Mouse (Mus musculus): ENCODE data around the gene Prkca.

DNA sequence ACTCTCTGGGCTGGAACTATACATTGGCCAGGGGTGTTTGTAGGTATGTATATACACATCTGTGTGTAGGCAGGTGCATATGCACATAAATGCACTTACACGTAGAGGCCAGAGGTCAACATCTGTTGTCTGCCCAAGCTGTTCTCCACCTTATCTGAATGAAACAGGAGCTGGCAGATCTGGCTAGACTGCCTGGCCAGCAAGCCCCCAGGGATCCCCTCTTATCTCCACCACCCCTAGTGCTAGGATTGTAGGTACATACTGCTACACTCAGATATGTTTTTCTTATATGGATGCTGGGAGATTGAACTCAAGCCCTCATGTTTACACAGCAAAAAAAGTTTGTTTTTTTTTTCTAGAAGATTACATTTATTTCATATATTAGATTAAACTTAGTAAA is 79.9 kb downstream of the Prkca start:
- TF ChIP-seq CTCF (IDR thresholded peaks at IDR 0.05; ENCODE audit: control insufficient read depth, insufficient read depth, insufficient read length) (no peak), MAX (IDR thresholded peaks at IDR 0.05) (no peak), USF1 (IDR thresholded peaks at IDR 0.05; ENCODE audit: low read depth) (no peak), MYOG (IDR thresholded peaks at IDR 0.05; ENCODE audit: control insufficient read depth, extremely low read depth, insufficient read length) (no peak), MYOD1 (IDR thresholded peaks at IDR 0.05; ENCODE audit: control insufficient read depth, insufficient read length, low read depth) (no peak)
